Mouse (Mus musculus) limb, embryonic 15.5 days (tissue): ENCODE data around the gene Myof. TPM values are rescaled to one million over a fixed set of nuclear protein-coding genes. Genes with fewer than 3 reads are reported as not detected.

Experiments used
- ATAC-seq: fragments of 200-750 bp; cut with Nextera tagmentation; 2 replicates; pipeline ENCODE4 v1.8.0; 2017; ENCODE audit warnings: low read depth, moderate TSS enrichment; ENCODE audit not compliant: insufficient number of reproducible peaks, low FRiP score, low TSS enrichment
- H3K27ac ChIP-seq: fragments of 300-500 bp; sonication (generic); 2 replicates; pipeline ENCODE4 v1.5.1; 2015; ENCODE audit warnings: moderate library complexity, mild to moderate bottlenecking, inconsistent platforms
- H3K27me3 ChIP-seq: fragments of 300-500 bp; sonication (generic); 2 replicates; pipeline ENCODE4 v1.6.1; 2015; ENCODE audit warnings: inconsistent platforms
- H3K36me3 ChIP-seq: fragments of 300-500 bp; sonication (generic); 2 replicates; pipeline ENCODE4 v1.6.1; 2015; ENCODE audit warnings: inconsistent platforms
- H3K4me1 ChIP-seq: fragments of 300-500 bp; sonication (generic); 2 replicates; pipeline ENCODE4 v1.6.1; 2015; ENCODE audit warnings: inconsistent platforms
- H3K4me2 ChIP-seq: fragments of 300-500 bp; sonication (generic); 2 replicates; pipeline ENCODE4 v1.6.1; 2015; ENCODE audit warnings: mild to moderate bottlenecking, inconsistent platforms
- H3K4me3 ChIP-seq: fragments of 300-500 bp; sonication (generic); 2 replicates; pipeline ENCODE4 v1.5.1; 2015; ENCODE audit warnings: mild to moderate bottlenecking, inconsistent platforms
- H3K9ac ChIP-seq: fragments of 300-500 bp; sonication (generic); 2 replicates; pipeline ENCODE4 v1.6.1; 2015; ENCODE audit warnings: inconsistent platforms
- H3K9me3 ChIP-seq: fragments of 300-500 bp; sonication (generic); 2 replicates; pipeline ENCODE4 v1.6.1; 2016; ENCODE audit warnings: inconsistent platforms
- WGBS: fragments of 180-500 bp; shearing (Covaris S2); methylation state at CpG from one replicate; pipeline ENCODE4 v1.1.7; 2015; 5-methylcytosine and 5-hydroxymethylcytosine counted together
- polyA plus RNA-seq: library from polyadenylated mRNA; unstranded; fragments of >200 nt; fragmentation: Nextera tagmentation; extraction: Ambion mirVana; gene quantifications from 2 replicates; pipeline ENCODE4 v1.2.1, GENCODE M21; 2015

The Myof gene
- polyA plus RNA-seq, 1 experiment from 2014 or later: 11.9 TPM

- Histone ChIP-seq H3K36me3 (0 out of 2 replicates have a peak, but pooled peaks cover 4% of the 10 kb centered on the region), H3K9me3 (no peaks in the 10 kb centered on the region), H3K4me3 (no peak overlapping the region), H3K4me1 (no peaks in the 10 kb centered on the region; the same call in 1 of the 2 replicates), H3K27me3 (no peaks in the 10 kb centered on the region), H3K4me2 (no peak overlapping the region), H3K9ac (no peak overlapping the region), H3K27ac (no peak overlapping the region)
- no peak for ATAC-seq
- WGBS: 62% methylated on average over 2 of the region's 2 CpGs
These were observed 51.2 kb downstream of the Myof start for GRCm38 (mm10) chr19:37992184-37992554.

GRCm38 (mm10) chr19:37991399-37992183, 51.8 kb downstream of the Myof start:
- 0 out of 2 replicates have a peak, but pooled peaks cover 4% of the 10 kb centered on the region for H3K36me3 ChIP-seq
- no peak overlapping the region for H3K4me2 ChIP-seq
- no peak overlapping the region for H3K4me3 ChIP-seq
- ATAC-seq: no peak
- no peak overlapping the region for H3K9ac ChIP-seq
- no peaks in the 10 kb centered on the region; the same call in 1 of the 2 replicates for H3K4me1 ChIP-seq
- H3K27me3 ChIP-seq: no peaks in the 10 kb centered on the region
- H3K27ac ChIP-seq: no peak overlapping the region
- 40% methylated on average over 7 of the region's 7 CpGs for WGBS
- H3K9me3 ChIP-seq: no peaks in the 10 kb centered on the region

GRCm38 (mm10) chr19:37989971-37990370, 53.4 kb downstream of the Myof start:
- Histone ChIP-seq H3K4me3 (no peak overlapping the region), H3K36me3 (0 out of 2 replicates have a peak, but pooled peaks cover 8% of the 10 kb centered on the region), H3K9ac (no peak overlapping the region), H3K4me1 (no peaks in the 10 kb centered on the region; the same call in 1 of the 2 replicates), H3K27ac (no peak overlapping the region), H3K27me3 (no peaks in the 10 kb centered on the region), H3K9me3 (no peaks in the 10 kb centered on the region), H3K4me2 (no peak overlapping the region)
- no peak for ATAC-seq
- 78% methylated on average over 2 of the region's 2 CpGs for WGBS

GRCm38 (mm10) chr19:37988156-37988555, 55.2 kb downstream of the Myof start:
- Histone ChIP-seq H3K27ac (no peak overlapping the region), H3K4me3 (no peak overlapping the region), H3K9ac (no peak overlapping the region), H3K9me3 (no peaks in the 10 kb centered on the region), H3K4me1 (no peaks in the 10 kb centered on the region; the same call in 1 of the 2 replicates), H3K27me3 (no peaks in the 10 kb centered on the region), H3K4me2 (no peak overlapping the region), H3K36me3 (0 out of 2 replicates have a peak, but pooled peaks cover 6% of the 10 kb centered on the region)
- ATAC-seq: no peak
- WGBS: 69% methylated on average over 4 of the region's 4 CpGs

- ATAC-seq: no peak
- Histone ChIP-seq H3K4me2 (no peak overlapping the region), H3K4me1 (no peaks in the 10 kb centered on the region), H3K27me3 (no peaks in the 10 kb centered on the region), H3K9me3 (no peaks in the 10 kb centered on the region), H3K27ac (no peak overlapping the region), H3K9ac (no peak overlapping the region), H3K4me3 (no peak overlapping the region), H3K36me3 (0 out of 2 replicates have a peak, but pooled peaks cover 11% of the 10 kb centered on the region)
- 78% methylated on average over 16 of the region's 16 CpGs for WGBS
These were observed 57.6 kb downstream of the Myof start for GRCm38 (mm10) chr19:37985730-37986129.

- no peak overlapping the region for H3K4me2 ChIP-seq
- H3K27ac ChIP-seq: no peak overlapping the region
- no peaks in the 10 kb centered on the region for H3K9me3 ChIP-seq
- H3K9ac ChIP-seq: no peak overlapping the region
- whole genome bisulfite sequencing: 90% methylated on average over 5 of the region's 5 CpGs
- no peak overlapping the region for H3K4me3 ChIP-seq
- ATAC-seq: no peak
- H3K4me1 ChIP-seq: no peaks in the 10 kb centered on the region
- H3K36me3 ChIP-seq: 0 out of 2 replicates have a peak, but pooled peaks cover 6% of the 10 kb centered on the region
- H3K27me3 ChIP-seq: no peaks in the 10 kb centered on the region
These were observed 67.4 kb downstream of the Myof start for GRCm38 (mm10) chr19:37975951-37976350.

- no peak for ATAC-seq
- Histone ChIP-seq H3K4me3 (no peak overlapping the region), H3K4me1 (no peaks in the 10 kb centered on the region), H3K36me3 (peaks cover 2% of the 10 kb centered on the region; the same call in 1 of the 2 replicates), H3K27me3 (no peaks in the 10 kb centered on the region), H3K9ac (no peak overlapping the region), H3K9me3 (no peaks in the 10 kb centered on the region), H3K4me2 (no peak overlapping the region), H3K27ac (no peak overlapping the region)
- WGBS: 76% methylated on average over 4 of the region's 4 CpGs
These were observed 72.8 kb downstream of the Myof start for GRCm38 (mm10) chr19:37970571-37970970.

- no peak for ATAC-seq
- H3K4me2 ChIP-seq: no peak overlapping the region
- H3K4me1 ChIP-seq: no peaks in the 10 kb centered on the region
- 30% methylated on average over 5 of the region's 5 CpGs for WGBS
- H3K9ac ChIP-seq: no peak overlapping the region
- no peaks in the 10 kb centered on the region for H3K9me3 ChIP-seq
- no peaks in the 10 kb centered on the region for H3K27me3 ChIP-seq
- H3K4me3 ChIP-seq: no peak overlapping the region
- no peak overlapping the region for H3K27ac ChIP-seq
- H3K36me3 ChIP-seq: peaks cover 2% of the 10 kb centered on the region; the same call in 1 of the 2 replicates
These were observed 73.4 kb downstream of the Myof start for GRCm38 (mm10) chr19:37970004-37970403.

GRCm38 (mm10) chr19:37965828-37966227, 77.5 kb downstream of the Myof start:
- H3K4me3 ChIP-seq: no peak overlapping the region
- WGBS: 70% methylated on average over 4 of the region's 4 CpGs
- H3K4me2 ChIP-seq: no peak overlapping the region
- H3K27ac ChIP-seq: no peak overlapping the region
- no peaks in the 10 kb centered on the region for H3K9me3 ChIP-seq
- peaks cover 2% of the 10 kb centered on the region; the same call in 1 of the 2 replicates for H3K36me3 ChIP-seq
- no peaks in the 10 kb centered on the region for H3K4me1 ChIP-seq
- ATAC-seq: no peak
- no peak overlapping the region for H3K9ac ChIP-seq
- H3K27me3 ChIP-seq: no peaks in the 10 kb centered on the region

GRCm38 (mm10) chr19:37963421-37963820, 80.0 kb downstream of the Myof start:
- H3K9ac ChIP-seq: no peak overlapping the region
- 86% methylated on average over 5 of the region's 5 CpGs for WGBS
- no peak for ATAC-seq
- H3K27me3 ChIP-seq: no peaks in the 10 kb centered on the region
- H3K27ac ChIP-seq: no peak overlapping the region
- no peaks in the 10 kb centered on the region for H3K4me1 ChIP-seq
- peaks cover 11% of the 10 kb centered on the region; the same call in 1 of the 2 replicates for H3K36me3 ChIP-seq
- no peaks in the 10 kb centered on the region for H3K9me3 ChIP-seq
- H3K4me3 ChIP-seq: no peak overlapping the region
- no peak overlapping the region for H3K4me2 ChIP-seq

GRCm38 (mm10) chr19:37960791-37961190, 82.6 kb downstream of the Myof start:
- ATAC-seq: no peak
- Histone ChIP-seq H3K4me2 (no peak overlapping the region), H3K27me3 (no peaks in the 10 kb centered on the region), H3K4me3 (no peak overlapping the region), H3K36me3 (peaks cover 8% of the 10 kb centered on the region; the same call in 1 of the 2 replicates), H3K9ac (no peak overlapping the region), H3K9me3 (no peaks in the 10 kb centered on the region), H3K27ac (no peak overlapping the region), H3K4me1 (no peaks in the 10 kb centered on the region)
- WGBS: 97% methylated on average over 9 of the region's 9 CpGs

GRCm38 (mm10) chr19:37959543-37960215, 83.7 kb downstream of the Myof start:
- 86% methylated on average over 10 of the region's 10 CpGs for WGBS
- no peak overlapping the region for H3K4me3 ChIP-seq
- H3K27me3 ChIP-seq: no peaks in the 10 kb centered on the region
- no peak for ATAC-seq
- no peak overlapping the region for H3K27ac ChIP-seq
- no peak overlapping the region for H3K4me2 ChIP-seq
- H3K4me1 ChIP-seq: no peaks in the 10 kb centered on the region
- no peaks in the 10 kb centered on the region for H3K9me3 ChIP-seq
- H3K9ac ChIP-seq: no peak overlapping the region
- H3K36me3 ChIP-seq: peaks cover 8% of the 10 kb centered on the region; the same call in 1 of the 2 replicates
